Comparison of ENCODE assay signal across 9 mouse cellular contexts in the genomic region with DNA sequence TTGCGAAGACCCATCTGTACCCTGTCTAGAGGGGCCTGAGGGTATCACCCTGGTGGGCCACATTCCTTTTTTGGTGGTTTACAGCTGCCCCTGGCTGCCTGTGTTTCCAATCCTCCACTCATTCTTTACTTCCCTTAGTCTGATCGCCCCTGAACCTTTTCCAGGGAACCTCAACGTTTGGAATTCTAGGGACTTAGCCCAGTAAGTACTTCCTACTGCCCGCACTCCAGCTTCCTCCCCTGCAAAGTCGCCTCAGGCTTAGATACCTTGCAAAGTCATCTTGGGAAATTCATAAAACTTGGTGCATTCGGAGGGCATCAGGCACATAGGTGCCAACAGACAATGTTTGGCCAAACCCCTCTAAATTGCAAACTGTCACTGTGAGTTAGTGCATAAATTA. TPM values are rescaled to one million over a fixed set of nuclear protein-coding genes. Genes with fewer than 3 reads are reported as not detected.
DNase-seq lines count a peak whose midpoint lies in the region; ATAC-seq and TF ChIP-seq lines count a peak whose summit lies in the region.
"Had no signal": no experiment of that assay in that cellular context is flagged by ENCODE, and none has a peak within 500 bp of the region (broad histone marks: within the 10 kb centered on the region; RNA-seq: fewer than 3 reads in every experiment).

No protein-coding gene starts in this region.

- no peaks in the 10 kb centered on the region for H3K27me3 ChIP-seq in cerebellum, adult 2 months (ENCODE audit: control insufficient read depth, insufficient read depth, low read length)
- H3K27me3 ChIP-seq in spleen, adult 2 months (ENCODE audit: control insufficient read depth, insufficient read depth, low read length): no peaks in the 10 kb centered on the region
- H3K27me3 ChIP-seq in liver, embryonic 13.5 days: no peaks in the 10 kb centered on the region

- TF ChIP-seq POLR2A in cerebellum, adult 2 months (IDR thresholded peaks at IDR 0.05; ENCODE audit: borderline replicate concordance, insufficient read depth, low read length): no peak
- no peak for TF ChIP-seq POLR2A in spleen, adult 2 months (IDR thresholded peaks at IDR 0.05; ENCODE audit: low read depth, low read length)

- H3K4me1 ChIP-seq in cerebellum, adult 2 months (ENCODE audit: control insufficient read depth, insufficient read depth, low read length): peaks cover 3% of the 10 kb centered on the region; the same call in 1 of the 2 replicates
- peaks cover 53% of the 10 kb centered on the region for H3K4me1 ChIP-seq in spleen, adult 2 months (ENCODE audit: control insufficient read depth, insufficient read depth, insufficient read length)
- H3K4me1 ChIP-seq in liver, embryonic 13.5 days (replicated peaks): peaks cover 91% of the 10 kb centered on the region

- H3K4me3 ChIP-seq in cerebellum, adult 2 months (replicated peaks; ENCODE audit: insufficient read depth, low read depth, low read length): peak overlapping the region; percentile 82
- H3K4me3 ChIP-seq in spleen, adult 2 months (ENCODE audit: extremely low read depth, insufficient read depth, insufficient read length): peak overlapping the region; percentile 91
- H3K4me3 ChIP-seq in liver, embryonic 13.5 days (replicated peaks): peak overlapping the region; percentile 95

- WGBS in cerebellum, adult 2 months: 49% methylated on average over 6 of the region's 6 CpGs
- WGBS in spleen, adult 2 months: 18% methylated on average over 6 of the region's 6 CpGs
- 20% methylated on average over 6 of the region's 6 CpGs for WGBS in liver, embryonic 13.5 days (ENCODE audit: insufficient replicate concordance)

- intact Hi-C loops in left cerebral cortex, postnatal 14 days (cut with DNase I): loop anchor here (5.0 kb wide), 1 partner anchor 57 kb away; no protein-coding TSS in a partner anchor

- no peak for DNase-seq in cerebellum, adult 2 months
- DNase-seq in cerebellum, adult 9-11 months: no peak
- DNase-seq in spleen, adult 2 months (ENCODE audit: low read depth in 1 of 2, low spot score in 2 of 2): no peak
- DNase-seq in spleen, postnatal 14 days (ENCODE audit: low spot score in 2 of 2): no peak
- no peak for DNase-seq in liver, embryonic 13.5 days
- no peak for DNase-seq in adrenal gland, postnatal 4 days (ENCODE audit: low spot score in 2 of 2)
- DNase-seq in retina, postnatal 1 day: no peak
- no peak for DNase-seq in left cerebral cortex, postnatal 14 days (ENCODE audit: low spot score in 2 of 2)
- DNase-seq: kidney, adult 11 months had no signal

- H3K9ac ChIP-seq in liver, embryonic 13.5 days: peak overlapping the region; percentile 98

- H3K27ac ChIP-seq in cerebellum, adult 2 months (ENCODE audit: insufficient read depth, low read length): no peak overlapping the region
- H3K27ac ChIP-seq in spleen, adult 2 months (ENCODE audit: insufficient read depth, low read length): peak overlapping the region; percentile 96
- H3K27ac ChIP-seq in liver, embryonic 13.5 days: peak overlapping the region; percentile 100

- H3K4me2 ChIP-seq in liver, embryonic 13.5 days: peak overlapping the region; percentile 88

- peaks cover 4% of the 10 kb centered on the region for H3K36me3 ChIP-seq in spleen, adult 2 months (ENCODE audit: control insufficient read depth, insufficient read depth, low read length)
- peaks cover 44% of the 10 kb centered on the region for H3K36me3 ChIP-seq in liver, embryonic 13.5 days

- no peak for TF ChIP-seq CTCF in cerebellum, adult 2 months (IDR thresholded peaks at IDR 0.05; ENCODE audit: borderline replicate concordance, insufficient read depth, low read depth, low read length)
- TF ChIP-seq CTCF in spleen, adult 2 months (IDR thresholded peaks at IDR 0.05; ENCODE audit: extremely low read depth, insufficient read depth, insufficient read length, insufficient replicate concordance): no peak

- H3K9me3 ChIP-seq in liver, embryonic 13.5 days (replicated peaks): no peaks in the 10 kb centered on the region

- ATAC-seq in liver, embryonic 13.5 days (ENCODE audit: low read depth): no peak

RNA-seq across cellular contexts. Expression of a gene that starts 12.6 kb away (rescaled TPM):
- 10.7 and 11.5 TPM in 2 replicates for polyA plus RNA-seq in cerebellum, adult 2 months (2012; rRNA removed)
- 69.5 and 81.3 TPM in 2 replicates for polyA plus RNA-seq in spleen, adult 2 months (2012; rRNA removed)
- 13.1 and 14.1 TPM in 2 replicates for polyA plus RNA-seq in liver, embryonic 13.5 days (2015; fragmentation: Nextera tagmentation; extraction: Ambion mirVana)
- total RNA-seq in adrenal gland, postnatal 4 days (2021): 10 to 100 TPM; 62.1 to 66.9 TPM
- 10 to 100 TPM; 20.0 to 20.7 TPM for total RNA-seq in left cerebral cortex, postnatal 14 days (2021)

RNA-seq across cellular contexts. Expression of a gene that starts 33.3 kb away (rescaled TPM):
- 40.1 and 45.0 TPM in 2 replicates for polyA plus RNA-seq in cerebellum, adult 2 months (2012; rRNA removed)
- 117 and 118 TPM in 2 replicates for polyA plus RNA-seq in spleen, adult 2 months (2012; rRNA removed)
- 91.0 and 102 TPM in 2 replicates for polyA plus RNA-seq in liver, embryonic 13.5 days (2015; fragmentation: Nextera tagmentation; extraction: Ambion mirVana)
- 10 to 100 TPM; 50.5 to 52.1 TPM for total RNA-seq in adrenal gland, postnatal 4 days (2021)
- total RNA-seq in left cerebral cortex, postnatal 14 days (2021): 10 to 100 TPM; 18.7 to 22.0 TPM

RNA-seq across cellular contexts. Expression of a gene that starts 33.4 kb away (rescaled TPM):
- 3.9 and 4.1 TPM in 2 replicates for polyA plus RNA-seq in cerebellum, adult 2 months (2012; rRNA removed)
- polyA plus RNA-seq in spleen, adult 2 months (2012; rRNA removed): 3.0 and 3.7 TPM in 2 replicates
- polyA plus RNA-seq in liver, embryonic 13.5 days (2015; fragmentation: Nextera tagmentation; extraction: Ambion mirVana): 2.4 and 3.0 TPM in 2 replicates
- total RNA-seq in adrenal gland, postnatal 4 days (2021): 1 to 10 TPM; 5.0 to 5.1 TPM
- total RNA-seq in left cerebral cortex, postnatal 14 days (2021): 1 to 10 TPM; 6.6 to 6.7 TPM

RNA-seq across cellular contexts. Expression of a gene that starts 46.9 kb away (rescaled TPM):
- 0.69 and 0.98 TPM in 2 replicates for polyA plus RNA-seq in cerebellum, adult 2 months (2012; rRNA removed)
- polyA plus RNA-seq in spleen, adult 2 months (2012; rRNA removed): 0.25 and 0.31 TPM in 2 replicates
- polyA plus RNA-seq in liver, embryonic 13.5 days (2015; fragmentation: Nextera tagmentation; extraction: Ambion mirVana): 0.23 and 0.72 TPM in 2 replicates
- 1 to 10 TPM; 3.2 to 4.5 TPM for total RNA-seq in adrenal gland, postnatal 4 days (2021)
- 1 to 10 TPM in 1 of 2 experiments, under 1 TPM in 1; 0.95 to 1.2 TPM for total RNA-seq in left cerebral cortex, postnatal 14 days (2021)
